Mouse (Mus musculus): ENCODE results near the gene Gm20538.
A peak's percentile ranks its signal among the peaks of the same experiment; 100 is the strongest.

Gene Gm20538

GRCm38 (mm10) chr19:44552731-44553130 lies at the start of gene Gm20538:
Gene Gm20538, minus strand, starts transcription at chr19:44552831.
- DNase-seq, result no peak

GRCm38 (mm10) chr19:44594180-44594579 lies 41.5 kb upstream of the Gm20538 start:
- no peak for DNase-seq

- no peak for DNase-seq
Measured at GRCm38 (mm10) chr19:44591638-44592037, 39.0 kb upstream of the Gm20538 start.

GRCm38 (mm10) chr19:44590992-44591391 lies 38.4 kb upstream of the Gm20538 start:
- no peak for DNase-seq

- DNase-seq, result no peak
Measured at GRCm38 (mm10) chr19:44589591-44590223, 37.1 kb upstream of the Gm20538 start.

- DNase-seq, result no peak
Measured at GRCm38 (mm10) chr19:44588036-44588435, 35.4 kb upstream of the Gm20538 start.

- peak; percentile 93 for DNase-seq
Measured at GRCm38 (mm10) chr19:44582638-44583309, 30.1 kb upstream of the Gm20538 start.

- DNase-seq, result no peak
Measured at GRCm38 (mm10) chr19:44582103-44582502, 29.5 kb upstream of the Gm20538 start.

- peak; percentile 46 for DNase-seq
Measured at GRCm38 (mm10) chr19:44578038-44578437, 25.4 kb upstream of the Gm20538 start.

GRCm38 (mm10) chr19:44576275-44576674 lies 23.6 kb upstream of the Gm20538 start:
- no peak for DNase-seq

GRCm38 (mm10) chr19:44567763-44568162 lies 15.1 kb upstream of the Gm20538 start:
- DNase-seq, result no peak

GRCm38 (mm10) chr19:44564006-44564405 lies 11.4 kb upstream of the Gm20538 start:
- no peak for DNase-seq

- DNase-seq, result peak; percentile 95
Measured at GRCm38 (mm10) chr19:44562652-44563206, 10.1 kb upstream of the Gm20538 start, which contains the start of gene Hif1an. Gene Hif1an, plus strand, starts transcription at chr19:44562850.

- peak; percentile 93 for DNase-seq
Measured at GRCm38 (mm10) chr19:44554861-44555590, 2.4 kb upstream of the Gm20538 start, which contains the start of gene Ndufb8. Gene Ndufb8, minus strand, starts transcription at chr19:44555440.

- no peak for DNase-seq
Measured at GRCm38 (mm10) chr19:44554490-44554860, 1.8 kb upstream of the Gm20538 start.

GRCm38 (mm10) chr19:44553286-44553685 lies 655 bp upstream of the Gm20538 start:
- no peak for DNase-seq

GRCm38 (mm10) chr19:44545321-44546041 lies 7.2 kb downstream of the Gm20538 start, which contains the start of gene Sec31b:
Gene Sec31b, minus strand, starts transcription at chr19:44545864.
- no peak for DNase-seq

GRCm38 (mm10) chr19:44544775-44545174 lies 7.9 kb downstream of the Gm20538 start:
- peak; percentile 81 for DNase-seq

GRCm38 (mm10) chr19:44544372-44544771 lies 8.3 kb downstream of the Gm20538 start:
- DNase-seq, result no peak

- no peak for DNase-seq
Measured at GRCm38 (mm10) chr19:44542694-44543178, 9.9 kb downstream of the Gm20538 start.

- no peak for DNase-seq
Measured at GRCm38 (mm10) chr19:44537416-44537815, 15.2 kb downstream of the Gm20538 start.

- no peak for DNase-seq
Measured at GRCm38 (mm10) chr19:44535376-44535775, 17.3 kb downstream of the Gm20538 start.

Measured in thymus, postnatal 14 days (tissue).